Mouse (Mus musculus) heart, embryonic 15.5 days (tissue): ENCODE measurements around the gene Tenm3. TPM values are rescaled to one million over a fixed set of nuclear protein-coding genes. Genes with fewer than 3 reads are reported as not detected.

Experiments
- ATAC-seq: fragments of 200-750 bp; cut with Nextera tagmentation; replicated peaks from 2 replicates; pipeline ENCODE4 v1.8.0; 2017; ENCODE audit warnings: low read depth, moderate TSS enrichment; ENCODE audit not compliant: insufficient number of reproducible peaks, insufficient read depth, low FRiP score
- H3K27ac ChIP-seq: fragments of 300-500 bp; sonication (generic); 2 replicates; pipeline ENCODE4 v1.5.1; 2015; ENCODE audit warnings: mild to moderate bottlenecking, inconsistent platforms
- H3K27me3 ChIP-seq: fragments of 300-500 bp; sonication (generic); 2 replicates; pipeline ENCODE4 v1.6.1; 2015; ENCODE audit warnings: inconsistent platforms
- H3K36me3 ChIP-seq: fragments of 300-500 bp; sonication (generic); 2 replicates; pipeline ENCODE4 v1.6.1; 2015; ENCODE audit warnings: mild to moderate bottlenecking, inconsistent platforms
- H3K4me1 ChIP-seq: fragments of 300-500 bp; sonication (generic); replicated peaks from 2 replicates; pipeline ENCODE4 v1.6.1; 2015; ENCODE audit warnings: inconsistent platforms
- H3K4me2 ChIP-seq: fragments of 300-500 bp; sonication (generic); 2 replicates; pipeline ENCODE4 v1.6.1; 2015; ENCODE audit warnings: inconsistent platforms, mild to moderate bottlenecking, moderate library complexity
- H3K4me3 ChIP-seq: fragments of 300-500 bp; sonication (generic); 2 replicates; pipeline ENCODE4 v1.5.1; 2015; ENCODE audit warnings: mild to moderate bottlenecking, inconsistent platforms
- H3K9ac ChIP-seq: fragments of 300-500 bp; sonication (generic); 2 replicates; pipeline ENCODE4 v1.6.1; 2015; ENCODE audit warnings: mild to moderate bottlenecking, inconsistent platforms
- H3K9me3 ChIP-seq: fragments of 300-500 bp; sonication (generic); replicated peaks from 2 replicates; pipeline ENCODE4 v1.6.1; 2016; ENCODE audit warnings: inconsistent platforms
- WGBS: fragments of 180-500 bp; shearing (Covaris S2); methylation state at CpG from one replicate; pipeline ENCODE4 v1.1.7; 2015; ENCODE audit warnings: mixed read lengths; 5-methylcytosine and 5-hydroxymethylcytosine counted together
- polyA plus RNA-seq: library from polyadenylated mRNA; unstranded; fragments of >200 nt; fragmentation: Nextera tagmentation; extraction: Ambion mirVana; gene quantifications from 2 replicates; pipeline ENCODE4 v1.2.1, GENCODE M21; 2015

The Tenm3 gene
- polyA plus RNA-seq, 1 experiment from 2014 or later: 5.0 TPM

- Histone ChIP-seq H3K27me3 (no peaks in the 10 kb centered on the region), H3K4me3 (no peak overlapping the region), H3K9me3 (no peaks in the 10 kb centered on the region), H3K4me1 (no peaks in the 10 kb centered on the region), H3K9ac (no peak overlapping the region), H3K4me2 (no peak overlapping the region), H3K27ac (no peak overlapping the region), H3K36me3 (no peaks in the 10 kb centered on the region)
- 95% methylated on average over 5 of the region's 5 CpGs for WGBS
- ATAC-seq: no peak
Observed at GRCm38 (mm10) chr8:48348901-48349300, 494.9 kb downstream of the Tenm3 start.

- Histone ChIP-seq H3K36me3 (no peaks in the 10 kb centered on the region), H3K4me3 (no peak overlapping the region), H3K4me1 (no peaks in the 10 kb centered on the region), H3K9me3 (no peaks in the 10 kb centered on the region), H3K27ac (no peak overlapping the region), H3K4me2 (no peak overlapping the region), H3K9ac (no peak overlapping the region), H3K27me3 (no peaks in the 10 kb centered on the region)
- ATAC-seq: no peak
- 89% methylated on average over 4 of the region's 4 CpGs for WGBS
Observed at GRCm38 (mm10) chr8:48348386-48348785, 495.4 kb downstream of the Tenm3 start.

GRCm38 (mm10) chr8:48343067-48343420 is 500.7 kb downstream of the Tenm3 start:
- 83% methylated on average over 18 of the region's 18 CpGs for WGBS
- ATAC-seq: no peak
- H3K36me3 ChIP-seq: no peaks in the 10 kb centered on the region
- no peak overlapping the region for H3K9ac ChIP-seq
- H3K4me3 ChIP-seq: no peak overlapping the region
- H3K9me3 ChIP-seq: no peaks in the 10 kb centered on the region
- H3K27ac ChIP-seq: no peak overlapping the region
- H3K4me1 ChIP-seq: no peaks in the 10 kb centered on the region
- no peaks in the 10 kb centered on the region for H3K27me3 ChIP-seq
- no peak overlapping the region for H3K4me2 ChIP-seq

- no peaks in the 10 kb centered on the region for H3K36me3 ChIP-seq
- H3K27me3 ChIP-seq: no peaks in the 10 kb centered on the region
- no peaks in the 10 kb centered on the region for H3K4me1 ChIP-seq
- no peak for ATAC-seq
- no peak overlapping the region for H3K4me3 ChIP-seq
- H3K9me3 ChIP-seq: no peaks in the 10 kb centered on the region
- no peak overlapping the region for H3K27ac ChIP-seq
- no peak overlapping the region for H3K9ac ChIP-seq
- no peak overlapping the region for H3K4me2 ChIP-seq
- WGBS: 75% methylated on average over 30 of the region's 30 CpGs
Observed at GRCm38 (mm10) chr8:48342321-48343066, 501.3 kb downstream of the Tenm3 start.

GRCm38 (mm10) chr8:48341692-48342091 is 502.1 kb downstream of the Tenm3 start:
- Histone ChIP-seq H3K36me3 (no peaks in the 10 kb centered on the region), H3K9me3 (no peaks in the 10 kb centered on the region), H3K4me1 (no peaks in the 10 kb centered on the region), H3K27me3 (no peaks in the 10 kb centered on the region), H3K9ac (no peak overlapping the region), H3K4me2 (no peak overlapping the region), H3K4me3 (no peak overlapping the region), H3K27ac (no peak overlapping the region)
- no peak for ATAC-seq
- WGBS: 79% methylated on average over 4 of the region's 4 CpGs

- WGBS: 88% methylated on average over 5 of the region's 5 CpGs
- Histone ChIP-seq H3K27ac (no peak overlapping the region), H3K27me3 (no peaks in the 10 kb centered on the region), H3K4me3 (no peak overlapping the region), H3K4me1 (no peaks in the 10 kb centered on the region), H3K36me3 (no peaks in the 10 kb centered on the region), H3K9me3 (no peaks in the 10 kb centered on the region), H3K4me2 (no peak overlapping the region), H3K9ac (no peak overlapping the region)
- ATAC-seq: no peak
Observed at GRCm38 (mm10) chr8:48341276-48341675, 502.5 kb downstream of the Tenm3 start.

- Histone ChIP-seq H3K4me2 (no peak overlapping the region), H3K4me3 (no peak overlapping the region), H3K27ac (no peak overlapping the region), H3K36me3 (no peaks in the 10 kb centered on the region), H3K9ac (no peak overlapping the region), H3K4me1 (no peaks in the 10 kb centered on the region), H3K27me3 (no peaks in the 10 kb centered on the region), H3K9me3 (no peaks in the 10 kb centered on the region)
- ATAC-seq: no peak
- 92% methylated on average over 11 of the region's 11 CpGs for WGBS
Observed at GRCm38 (mm10) chr8:48322655-48323265, 521.0 kb downstream of the Tenm3 start.

GRCm38 (mm10) chr8:48322240-48322639 is 521.5 kb downstream of the Tenm3 start:
- no peaks in the 10 kb centered on the region for H3K9me3 ChIP-seq
- no peak overlapping the region for H3K4me3 ChIP-seq
- H3K4me1 ChIP-seq: no peaks in the 10 kb centered on the region
- no peaks in the 10 kb centered on the region for H3K36me3 ChIP-seq
- no peak overlapping the region for H3K4me2 ChIP-seq
- H3K9ac ChIP-seq: no peak overlapping the region
- no peak for ATAC-seq
- WGBS: 92% methylated on average over 6 of the region's 6 CpGs
- H3K27ac ChIP-seq: no peak overlapping the region
- H3K27me3 ChIP-seq: no peaks in the 10 kb centered on the region

- no peak overlapping the region for H3K27ac ChIP-seq
- no peaks in the 10 kb centered on the region for H3K4me1 ChIP-seq
- no peak overlapping the region for H3K4me2 ChIP-seq
- H3K36me3 ChIP-seq: no peaks in the 10 kb centered on the region
- WGBS: 89% methylated on average over 3 of the region's 3 CpGs
- H3K9me3 ChIP-seq: no peaks in the 10 kb centered on the region
- no peaks in the 10 kb centered on the region for H3K27me3 ChIP-seq
- H3K4me3 ChIP-seq: no peak overlapping the region
- ATAC-seq: no peak
- no peak overlapping the region for H3K9ac ChIP-seq
Observed at GRCm38 (mm10) chr8:48319674-48320073, 524.1 kb downstream of the Tenm3 start.

GRCm38 (mm10) chr8:48317498-48317897 is 526.3 kb downstream of the Tenm3 start:
- Histone ChIP-seq H3K36me3 (no peaks in the 10 kb centered on the region), H3K4me1 (no peaks in the 10 kb centered on the region), H3K9ac (no peak overlapping the region), H3K4me2 (no peak overlapping the region), H3K27ac (no peak overlapping the region), H3K27me3 (no peaks in the 10 kb centered on the region), H3K4me3 (no peak overlapping the region), H3K9me3 (no peaks in the 10 kb centered on the region)
- ATAC-seq: no peak
- 77% methylated on average over 10 of the region's 10 CpGs for WGBS

GRCm38 (mm10) chr8:48315605-48316004 is 528.1 kb downstream of the Tenm3 start:
- Histone ChIP-seq H3K9ac (no peak overlapping the region), H3K9me3 (no peaks in the 10 kb centered on the region), H3K4me2 (no peak overlapping the region), H3K27ac (no peak overlapping the region), H3K4me1 (0 out of 2 replicates have a peak, but pooled peaks cover 3% of the 10 kb centered on the region), H3K4me3 (no peak overlapping the region), H3K27me3 (no peaks in the 10 kb centered on the region), H3K36me3 (no peaks in the 10 kb centered on the region)
- ATAC-seq: no peak
- 85% methylated on average over 8 of the region's 8 CpGs for WGBS

GRCm38 (mm10) chr8:48313985-48314368 is 529.8 kb downstream of the Tenm3 start:
- 80% methylated on average over 5 of the region's 5 CpGs for WGBS
- no peak for ATAC-seq

More at GRCm38 (mm10) chr8:48313985-48314368, 529.8 kb downstream of the Tenm3 start:
- H3K4me2 ChIP-seq: no peak overlapping the region
- H3K27me3 ChIP-seq: no peaks in the 10 kb centered on the region
- H3K4me1 ChIP-seq: peaks cover 11% of the 10 kb centered on the region
- no peaks in the 10 kb centered on the region for H3K9me3 ChIP-seq
- no peaks in the 10 kb centered on the region for H3K36me3 ChIP-seq
- no peak overlapping the region for H3K4me3 ChIP-seq
- no peak overlapping the region for H3K27ac ChIP-seq
- no peak overlapping the region for H3K9ac ChIP-seq
